Mouse (Mus musculus): ENCODE results near the gene Robo2. TPM values are rescaled to one million over a fixed set of nuclear protein-coding genes. Genes with fewer than 3 reads are reported as not detected.

Robo2 gene
- polyA plus RNA-seq, 1 experiment from 2014 or later = 88.9 TPM

DNA sequence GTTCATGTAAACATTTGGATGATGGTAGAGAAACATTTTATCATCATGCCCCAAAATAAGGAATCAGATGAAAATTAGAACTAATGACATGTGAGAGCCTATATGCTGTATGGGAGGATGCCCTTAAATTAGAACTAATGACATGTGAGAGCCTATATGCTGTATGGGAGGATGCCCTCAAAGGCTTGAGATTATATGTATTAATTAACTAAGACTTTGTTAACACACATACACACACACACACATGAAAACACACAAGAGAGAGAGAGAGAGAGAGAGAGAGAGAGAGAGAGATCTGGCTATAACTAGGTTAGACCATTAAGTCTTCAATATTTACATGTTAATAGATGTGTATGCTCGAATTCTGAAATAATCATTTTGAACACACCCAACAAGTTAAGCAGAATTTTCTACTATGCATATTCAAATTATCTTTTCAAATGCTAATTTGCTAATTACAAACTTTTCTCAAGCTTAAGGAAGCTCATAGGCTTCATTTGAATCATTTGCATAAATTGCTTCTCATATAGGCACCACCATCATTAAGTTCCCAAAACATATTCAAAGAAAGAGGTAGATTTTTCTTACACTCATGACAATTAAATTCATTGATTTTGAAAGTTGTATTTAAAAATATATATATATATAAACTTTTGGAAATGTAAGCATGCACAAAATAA, 211.5 kb downstream of the Robo2 start:
- WGBS = 76% methylated on average over 1 of the region's 1 CpGs

DNA sequence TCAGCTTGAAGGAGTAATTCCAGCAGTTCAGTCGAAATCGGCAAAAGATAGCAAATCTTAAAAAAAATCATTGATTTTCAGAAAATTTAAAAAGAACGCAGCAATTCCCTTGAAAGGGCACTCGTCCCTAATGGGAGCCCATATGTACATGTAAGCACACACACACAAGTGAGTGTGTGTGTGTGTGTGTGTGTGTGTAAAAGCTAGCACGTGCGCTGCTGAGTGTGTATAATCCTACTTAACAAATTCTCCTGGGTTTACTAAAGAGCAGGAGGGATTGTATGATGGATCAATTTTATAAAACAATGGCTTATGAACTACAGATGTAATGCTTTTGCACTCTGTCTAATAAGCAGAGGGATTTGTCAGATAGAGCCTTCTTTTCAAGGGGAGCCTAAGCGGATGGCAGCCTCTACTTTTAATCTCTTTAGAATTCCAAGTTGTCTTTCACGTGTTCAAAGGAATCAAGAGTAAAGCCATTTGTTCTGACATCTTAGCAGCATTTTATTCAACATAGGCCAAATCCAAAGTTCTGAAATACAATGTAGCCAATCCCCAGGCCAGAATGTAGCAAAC, 218.6 kb downstream of the Robo2 start:
- H3K27me3 ChIP-seq (ENCODE audit: control insufficient read depth, insufficient read depth, low read depth, low read length) = no peaks in the 10 kb centered on the region
- H3K4me2 ChIP-seq (ENCODE audit: low read length) = no peak overlapping the region
- no peak overlapping the region for H3K4me3 ChIP-seq (ENCODE audit: low read depth, low read length)
- no peak overlapping the region for H3K9ac ChIP-seq (ENCODE audit: low read depth, low read length)
- no peaks in the 10 kb centered on the region for H3K9me3 ChIP-seq (replicated peaks; ENCODE audit: control insufficient read depth, low read length, poor library complexity, severe bottlenecking)
- 0 out of 2 replicates have a peak, but pooled peaks have one; percentile 25 for ATAC-seq
- WGBS = 38% methylated on average over 8 of the region's 8 CpGs
- no peaks in the 10 kb centered on the region for H3K36me3 ChIP-seq (ENCODE audit: control insufficient read depth, insufficient read depth, low read length)
- peaks cover 7% of the 10 kb centered on the region; the same call in 1 of the 2 replicates for H3K4me1 ChIP-seq (ENCODE audit: control insufficient read depth, insufficient read depth, low read length)
- H3K27ac ChIP-seq (ENCODE audit: low read length) = peak overlapping the region; percentile 26; the same call in 1 of the 2 replicates

More for the DNA sequence above, 211.5 kb downstream of the Robo2 start:
- Histone ChIP-seq H3K4me1 (ENCODE audit: control insufficient read depth, insufficient read depth, low read length) (no peaks in the 10 kb centered on the region), H3K36me3 (ENCODE audit: control insufficient read depth, insufficient read depth, low read length) (no peaks in the 10 kb centered on the region), H3K27ac (ENCODE audit: low read length) (no peak overlapping the region), H3K4me3 (ENCODE audit: low read depth, low read length) (no peak overlapping the region), H3K4me2 (ENCODE audit: low read length) (no peak overlapping the region), H3K9ac (ENCODE audit: low read depth, low read length) (no peak overlapping the region), H3K9me3 (replicated peaks; ENCODE audit: control insufficient read depth, low read length, poor library complexity, severe bottlenecking) (no peaks in the 10 kb centered on the region), H3K27me3 (ENCODE audit: control insufficient read depth, insufficient read depth, low read depth, low read length) (no peaks in the 10 kb centered on the region)
- no peak for ATAC-seq

DNA sequence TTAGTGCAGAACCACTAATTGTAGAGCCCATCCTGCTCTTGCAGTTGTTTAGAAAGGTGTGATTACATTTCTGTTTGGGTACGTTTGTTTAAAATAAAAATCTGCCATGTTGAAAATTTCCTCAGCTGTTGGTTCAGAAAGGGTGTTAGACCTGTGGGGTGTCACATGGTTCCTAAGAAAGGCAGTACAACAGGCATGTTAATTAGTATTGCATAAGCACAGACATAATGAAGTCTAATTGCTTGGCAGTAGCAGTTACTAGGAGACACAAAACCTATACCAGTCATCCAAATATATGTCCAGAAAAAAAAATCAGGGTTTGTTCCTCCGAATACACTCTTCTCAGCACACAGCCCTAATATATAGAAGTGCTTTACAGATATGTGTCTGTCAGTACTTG, 220.0 kb downstream of the Robo2 start:
- Histone ChIP-seq H3K36me3 (ENCODE audit: control insufficient read depth, insufficient read depth, low read length) (no peaks in the 10 kb centered on the region), H3K27me3 (ENCODE audit: control insufficient read depth, insufficient read depth, low read depth, low read length) (no peaks in the 10 kb centered on the region), H3K4me1 (ENCODE audit: control insufficient read depth, insufficient read depth, low read length) (peaks cover 7% of the 10 kb centered on the region; the same call in 1 of the 2 replicates), H3K9me3 (replicated peaks; ENCODE audit: control insufficient read depth, low read length, poor library complexity, severe bottlenecking) (no peaks in the 10 kb centered on the region), H3K27ac (ENCODE audit: low read length) (no peak overlapping the region), H3K4me3 (ENCODE audit: low read depth, low read length) (no peak overlapping the region), H3K9ac (ENCODE audit: low read depth, low read length) (no peak overlapping the region), H3K4me2 (ENCODE audit: low read length) (no peak overlapping the region)
- no peak for ATAC-seq
- WGBS = 78% methylated on average over 2 of the region's 2 CpGs

DNA sequence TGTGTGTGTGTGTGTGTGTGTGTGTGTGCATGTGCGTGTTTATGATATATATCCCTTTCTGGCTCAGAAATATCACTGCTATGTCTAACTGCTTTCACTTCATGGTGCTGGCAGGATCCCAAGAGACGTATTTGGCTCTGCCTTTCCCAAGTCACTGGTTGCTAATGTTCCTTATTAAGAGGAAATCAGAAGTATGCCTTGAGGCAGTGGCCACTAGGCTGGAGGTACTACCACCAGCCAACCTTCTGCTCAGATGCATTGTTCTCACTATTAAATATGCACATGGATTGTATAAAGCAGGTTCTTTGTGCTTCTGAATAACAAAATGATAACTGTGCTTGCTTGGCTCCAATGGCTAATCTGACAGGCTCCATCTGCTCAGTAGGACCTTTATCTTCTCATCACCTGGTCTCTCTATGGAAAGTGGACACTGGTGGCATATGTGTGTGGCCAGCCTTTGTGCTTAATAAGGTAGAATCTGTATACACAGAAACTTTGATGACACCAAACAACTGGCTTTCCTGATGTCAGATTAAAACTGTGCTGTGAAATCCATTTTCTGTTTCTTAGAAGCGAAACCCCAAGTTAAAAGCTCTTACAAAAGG, 229.0 kb downstream of the Robo2 start:
- ATAC-seq = peak; percentile 51; the same call in 1 of the 2 replicates
- WGBS = 51% methylated on average over 3 of the region's 3 CpGs
- Histone ChIP-seq H3K27ac (ENCODE audit: low read length) (no peak overlapping the region), H3K4me1 (ENCODE audit: control insufficient read depth, insufficient read depth, low read length) (peaks cover 5% of the 10 kb centered on the region), H3K36me3 (ENCODE audit: control insufficient read depth, insufficient read depth, low read length) (no peaks in the 10 kb centered on the region), H3K27me3 (ENCODE audit: control insufficient read depth, insufficient read depth, low read depth, low read length) (no peaks in the 10 kb centered on the region), H3K9ac (ENCODE audit: low read depth, low read length) (no peak overlapping the region), H3K9me3 (replicated peaks; ENCODE audit: control insufficient read depth, low read length, poor library complexity, severe bottlenecking) (no peaks in the 10 kb centered on the region), H3K4me3 (ENCODE audit: low read depth, low read length) (no peak overlapping the region), H3K4me2 (ENCODE audit: low read length) (no peak overlapping the region)

DNA sequence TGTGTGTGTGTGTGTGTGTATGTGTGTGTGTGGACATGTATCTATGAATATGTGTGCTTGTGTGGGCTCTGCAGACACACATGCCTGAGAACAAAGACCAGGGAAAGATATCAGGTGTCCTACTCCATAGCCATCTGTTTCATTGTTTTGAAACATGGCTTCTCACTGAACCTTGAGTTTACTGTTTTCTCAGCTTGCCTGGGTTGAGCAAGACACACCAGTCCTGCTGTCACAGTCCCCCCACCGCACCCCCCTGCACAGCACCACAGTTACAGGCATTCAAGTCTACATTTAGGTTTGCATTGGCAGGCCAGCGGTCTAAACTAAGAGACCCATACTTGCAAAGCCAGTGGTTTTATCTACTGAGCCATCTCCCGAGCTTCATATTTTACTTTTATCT, 239.0 kb downstream of the Robo2 start:
- H3K4me1 ChIP-seq (ENCODE audit: control insufficient read depth, insufficient read depth, low read length) = no peaks in the 10 kb centered on the region
- WGBS = 81% methylated on average over 3 of the region's 3 CpGs
- H3K9ac ChIP-seq (ENCODE audit: low read depth, low read length) = no peak overlapping the region
- no peaks in the 10 kb centered on the region for H3K27me3 ChIP-seq (ENCODE audit: control insufficient read depth, insufficient read depth, low read depth, low read length)
- no peaks in the 10 kb centered on the region for H3K9me3 ChIP-seq (replicated peaks; ENCODE audit: control insufficient read depth, low read length, poor library complexity, severe bottlenecking)
- H3K36me3 ChIP-seq (ENCODE audit: control insufficient read depth, insufficient read depth, low read length) = no peaks in the 10 kb centered on the region
- H3K27ac ChIP-seq (ENCODE audit: low read length) = no peak overlapping the region
- no peak overlapping the region for H3K4me3 ChIP-seq (ENCODE audit: low read depth, low read length)
- no peak for ATAC-seq
- H3K4me2 ChIP-seq (ENCODE audit: low read length) = no peak overlapping the region

DNA sequence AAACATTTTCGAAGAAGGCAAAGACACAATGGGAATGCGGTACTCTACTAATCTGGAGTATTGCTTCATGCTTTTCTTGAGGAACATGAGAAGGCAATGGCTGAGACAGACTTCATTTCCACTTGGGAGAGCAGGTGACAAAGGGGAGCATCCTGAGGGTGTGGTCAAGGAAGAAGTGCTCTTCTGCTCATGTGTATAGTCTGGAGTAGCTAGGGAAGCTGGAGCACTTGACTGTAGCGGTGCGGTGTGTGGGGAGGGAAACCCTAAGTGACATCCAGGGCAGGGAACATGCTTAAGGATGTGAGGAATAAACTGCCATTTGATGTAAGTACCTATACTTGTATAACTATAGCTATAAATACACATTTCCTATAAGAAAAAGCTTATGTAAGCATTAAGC, 242.0 kb downstream of the Robo2 start:
- no peak overlapping the region for H3K4me3 ChIP-seq (ENCODE audit: low read depth, low read length)

DNA sequence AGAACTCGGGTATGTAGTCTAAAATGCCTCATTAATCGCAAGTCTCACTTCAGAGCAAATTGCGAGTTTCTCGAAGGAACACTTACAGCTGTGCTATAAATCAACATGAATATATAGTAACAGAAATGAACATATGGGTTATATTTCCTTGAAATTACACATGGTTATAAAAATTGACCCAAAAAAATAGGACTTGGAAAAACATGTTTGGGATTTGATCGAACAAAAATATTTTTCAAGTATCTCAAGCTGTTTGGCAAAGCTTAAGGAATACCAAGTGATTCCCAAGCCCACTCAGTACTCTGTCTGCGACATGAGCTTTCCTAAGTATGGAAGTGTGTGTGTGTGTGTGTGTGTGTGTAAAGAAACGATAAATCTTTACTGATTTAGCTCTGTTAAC, 242.5 kb downstream of the Robo2 start:
- no peaks in the 10 kb centered on the region; the same call in 1 of the 2 replicates for H3K4me1 ChIP-seq (ENCODE audit: control insufficient read depth, insufficient read depth, low read length)
- H3K27me3 ChIP-seq (ENCODE audit: control insufficient read depth, insufficient read depth, low read depth, low read length) = no peaks in the 10 kb centered on the region
- H3K9me3 ChIP-seq (replicated peaks; ENCODE audit: control insufficient read depth, low read length, poor library complexity, severe bottlenecking) = no peaks in the 10 kb centered on the region
- no peak overlapping the region for H3K9ac ChIP-seq (ENCODE audit: low read depth, low read length)
- no peak overlapping the region for H3K4me2 ChIP-seq (ENCODE audit: low read length)
- H3K27ac ChIP-seq (ENCODE audit: low read length) = no peak overlapping the region
- WGBS = 89% methylated on average over 7 of the region's 7 CpGs
- H3K4me3 ChIP-seq (ENCODE audit: low read depth, low read length) = no peak overlapping the region
- H3K36me3 ChIP-seq (ENCODE audit: control insufficient read depth, insufficient read depth, low read length) = no peaks in the 10 kb centered on the region
- no peak for ATAC-seq

More for the DNA sequence above, 242.0 kb downstream of the Robo2 start:
- no peaks in the 10 kb centered on the region for H3K9me3 ChIP-seq (replicated peaks; ENCODE audit: control insufficient read depth, low read length, poor library complexity, severe bottlenecking)
- no peaks in the 10 kb centered on the region; the same call in 1 of the 2 replicates for H3K4me1 ChIP-seq (ENCODE audit: control insufficient read depth, insufficient read depth, low read length)
- H3K9ac ChIP-seq (ENCODE audit: low read depth, low read length) = no peak overlapping the region
- H3K36me3 ChIP-seq (ENCODE audit: control insufficient read depth, insufficient read depth, low read length) = no peaks in the 10 kb centered on the region
- no peak overlapping the region for H3K4me2 ChIP-seq (ENCODE audit: low read length)
- no peak for ATAC-seq
- no peaks in the 10 kb centered on the region for H3K27me3 ChIP-seq (ENCODE audit: control insufficient read depth, insufficient read depth, low read depth, low read length)
- H3K27ac ChIP-seq (ENCODE audit: low read length) = no peak overlapping the region
- over 99% methylated on average over 4 of the region's 4 CpGs for WGBS

DNA sequence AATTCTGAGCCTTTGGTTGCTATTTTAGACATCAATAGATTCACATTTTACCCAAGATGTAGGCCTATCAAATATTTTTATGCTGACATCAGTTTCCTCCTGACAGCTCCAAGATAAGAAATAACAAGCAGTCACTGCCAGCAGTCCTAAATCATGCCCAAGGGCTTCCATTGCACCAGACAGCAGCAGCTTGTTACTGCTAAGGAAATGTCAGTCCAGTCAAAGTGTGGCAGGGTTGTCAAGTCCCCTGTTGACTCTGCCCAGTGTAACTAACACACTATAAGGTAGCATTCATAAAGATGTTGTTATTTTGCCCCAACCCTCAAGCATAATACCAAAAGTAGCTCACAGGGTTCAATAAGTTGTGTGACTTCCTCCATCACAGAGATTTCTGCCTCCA, 243.8 kb downstream of the Robo2 start:
- Histone ChIP-seq H3K9ac (ENCODE audit: low read depth, low read length) (no peak overlapping the region), H3K4me2 (ENCODE audit: low read length) (no peak overlapping the region), H3K4me3 (ENCODE audit: low read depth, low read length) (no peak overlapping the region), H3K4me1 (ENCODE audit: control insufficient read depth, insufficient read depth, low read length) (no peaks in the 10 kb centered on the region; the same call in 1 of the 2 replicates), H3K9me3 (replicated peaks; ENCODE audit: control insufficient read depth, low read length, poor library complexity, severe bottlenecking) (no peaks in the 10 kb centered on the region), H3K36me3 (ENCODE audit: control insufficient read depth, insufficient read depth, low read length) (no peaks in the 10 kb centered on the region), H3K27ac (ENCODE audit: low read length) (no peak overlapping the region), H3K27me3 (ENCODE audit: control insufficient read depth, insufficient read depth, low read depth, low read length) (no peaks in the 10 kb centered on the region)
- ATAC-seq = peak; percentile 62; the same call in 1 of the 2 replicates

DNA sequence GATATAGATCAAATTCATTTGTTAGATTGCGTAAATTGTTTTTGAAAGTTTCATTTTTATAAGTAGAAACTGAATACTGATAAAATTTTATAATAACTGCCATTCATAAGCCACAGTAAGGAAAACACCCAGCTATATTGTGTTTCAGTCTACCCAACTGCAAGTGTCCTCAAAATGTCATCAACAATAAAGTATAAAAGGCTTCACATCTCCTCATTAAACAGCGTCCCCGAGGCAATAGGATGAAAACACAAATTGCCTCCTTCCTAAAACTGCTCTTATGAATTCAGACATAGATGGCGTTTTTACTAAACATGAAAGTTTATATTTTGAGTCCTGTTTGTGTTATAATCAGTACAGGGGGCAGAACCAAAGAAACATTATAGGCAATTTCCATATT, 249.6 kb downstream of the Robo2 start:
- H3K9ac ChIP-seq (ENCODE audit: low read depth, low read length) = no peak overlapping the region
- H3K4me1 ChIP-seq (ENCODE audit: control insufficient read depth, insufficient read depth, low read length) = no peaks in the 10 kb centered on the region; the same call in 1 of the 2 replicates
- no peaks in the 10 kb centered on the region for H3K27me3 ChIP-seq (ENCODE audit: control insufficient read depth, insufficient read depth, low read depth, low read length)
- H3K9me3 ChIP-seq (replicated peaks; ENCODE audit: control insufficient read depth, low read length, poor library complexity, severe bottlenecking) = no peaks in the 10 kb centered on the region
- H3K4me2 ChIP-seq (ENCODE audit: low read length) = no peak overlapping the region
- no peak for ATAC-seq
- no peak overlapping the region for H3K4me3 ChIP-seq (ENCODE audit: low read depth, low read length)
- H3K36me3 ChIP-seq (ENCODE audit: control insufficient read depth, insufficient read depth, low read length) = no peaks in the 10 kb centered on the region
- WGBS = 70% methylated on average over 4 of the region's 4 CpGs
- H3K27ac ChIP-seq (ENCODE audit: low read length) = no peak overlapping the region

All from midbrain, embryonic 16.5 days (tissue).